Mouse (Mus musculus) liver, adult (tissue): ENCODE data around the gene Zfp369.

ENCODE experiments used
- GATA4 ChIP-seq: IDR thresholded peaks from 2 replicates; pipeline ENCODE4 v1.6.1; 2014; ENCODE audit warnings: mild to moderate bottlenecking, low read length; ENCODE audit not compliant: insufficient replicate concordance

Gene Zfp369

DNA sequence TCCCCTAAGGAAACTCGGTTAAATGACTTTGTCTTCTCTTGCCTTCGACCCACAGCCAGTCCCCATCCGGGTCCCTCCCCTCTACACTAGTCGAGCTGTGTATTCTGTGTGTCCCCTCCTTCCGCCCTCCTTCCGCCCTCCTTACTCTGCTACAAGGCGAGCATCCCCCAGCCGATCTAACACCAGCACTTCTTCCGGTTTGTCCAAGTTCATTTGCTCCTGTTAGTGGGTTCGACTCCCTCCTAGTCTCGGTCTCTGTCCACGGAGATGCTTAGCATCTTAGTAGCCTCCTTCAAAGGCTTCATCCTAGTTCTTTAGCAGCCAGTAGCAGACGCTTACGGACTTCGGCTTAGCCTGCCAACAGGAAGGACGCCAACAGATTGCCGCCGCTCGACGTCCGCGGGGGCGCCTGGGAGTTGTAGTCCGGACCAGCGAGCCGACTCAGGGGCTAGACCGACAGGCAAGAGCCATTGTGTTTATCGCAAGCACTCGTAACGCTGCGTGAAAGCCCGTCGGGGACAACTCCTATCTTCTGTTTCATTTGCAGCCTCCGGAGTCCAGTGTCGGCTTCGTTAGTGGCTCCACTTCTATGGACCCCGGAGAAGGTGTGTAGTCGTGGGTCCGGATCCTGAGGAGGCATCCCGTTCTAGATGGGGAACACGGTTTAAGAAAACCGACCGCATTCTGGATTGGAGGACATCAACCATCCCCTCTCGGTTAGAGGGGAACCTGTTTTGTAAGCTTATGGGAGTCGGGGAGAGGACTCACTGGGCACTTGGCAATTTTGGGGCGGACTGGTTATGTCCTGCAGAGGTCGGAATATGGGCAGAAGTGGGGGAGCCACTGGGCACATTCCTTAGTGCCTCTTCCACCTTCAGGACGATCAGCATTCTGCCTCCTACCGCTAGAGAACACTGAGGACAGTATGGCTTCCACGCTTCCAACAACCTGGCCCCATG, at the start of gene Zfp369:
Gene Zfp369 (plus strand): TSS at position 432 of the 959 bp plus-strand sequence.
- TF ChIP-seq GATA4: peak; percentile 88; the same call in 1 of the 2 replicates

- TF ChIP-seq GATA4: no peak
Observed at GRCm38 (mm10) chr13:65237211-65237610, 41.4 kb upstream of the Zfp369 start.

DNA sequence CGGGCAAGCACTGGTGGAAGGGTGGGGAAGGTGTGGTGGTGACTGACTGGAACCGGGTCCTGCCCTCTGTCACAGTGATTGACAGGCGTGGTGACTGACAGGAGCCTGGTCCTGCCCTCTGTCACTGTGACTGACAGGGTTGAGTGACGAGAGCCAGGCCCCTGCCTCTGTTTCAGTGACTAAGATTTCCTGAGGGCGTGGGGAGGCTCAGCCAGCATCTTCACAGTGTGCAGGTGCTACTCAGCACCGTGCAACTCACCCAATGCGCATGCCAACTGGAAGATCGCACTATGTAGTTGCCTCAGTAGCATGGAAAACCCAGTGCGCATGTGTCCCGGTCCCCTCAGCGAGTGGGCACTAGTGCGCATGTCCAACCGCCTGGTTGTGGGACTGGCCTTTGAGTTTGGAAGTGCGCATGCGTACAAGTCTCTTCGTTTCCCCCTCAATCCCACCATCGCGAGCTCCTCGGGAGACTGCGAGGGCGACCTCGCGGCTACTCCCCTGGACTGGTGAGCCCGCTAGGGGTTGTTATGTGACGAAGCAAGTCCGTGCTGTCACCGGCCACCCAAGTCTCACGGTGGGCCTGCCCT, 38.0 kb upstream of the Zfp369 start:
- no peak for TF ChIP-seq GATA4

DNA sequence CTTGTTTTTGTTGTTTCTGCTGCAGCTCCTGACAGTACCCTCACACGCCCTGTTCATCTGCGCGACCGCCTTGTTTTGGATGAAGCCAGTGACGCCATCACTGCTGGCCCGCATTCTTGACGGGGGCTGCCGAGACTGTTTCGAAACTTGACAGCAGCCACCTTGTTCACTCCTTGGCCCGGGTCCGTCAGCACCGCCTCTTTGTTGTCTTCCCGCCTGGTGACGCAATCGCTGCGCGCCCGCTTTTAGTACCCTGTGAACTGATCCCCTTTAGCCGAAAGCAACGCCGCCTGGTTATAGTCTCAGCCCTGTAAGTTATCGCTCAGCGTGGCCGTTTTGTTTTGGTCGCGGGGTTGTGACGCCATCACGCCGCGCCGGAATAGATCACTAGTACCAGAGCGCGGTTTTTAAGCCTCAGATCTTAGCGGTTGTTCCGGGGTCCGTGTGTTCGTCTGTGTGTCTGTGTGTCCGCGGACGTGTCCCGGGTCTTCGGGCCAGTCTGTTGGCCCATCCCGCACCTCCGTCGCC, 37.5 kb upstream of the Zfp369 start:
- peak; percentile 81 for TF ChIP-seq GATA4

- no peak for TF ChIP-seq GATA4
Observed at GRCm38 (mm10) chr13:65241627-65242318, 36.8 kb upstream of the Zfp369 start.

DNA sequence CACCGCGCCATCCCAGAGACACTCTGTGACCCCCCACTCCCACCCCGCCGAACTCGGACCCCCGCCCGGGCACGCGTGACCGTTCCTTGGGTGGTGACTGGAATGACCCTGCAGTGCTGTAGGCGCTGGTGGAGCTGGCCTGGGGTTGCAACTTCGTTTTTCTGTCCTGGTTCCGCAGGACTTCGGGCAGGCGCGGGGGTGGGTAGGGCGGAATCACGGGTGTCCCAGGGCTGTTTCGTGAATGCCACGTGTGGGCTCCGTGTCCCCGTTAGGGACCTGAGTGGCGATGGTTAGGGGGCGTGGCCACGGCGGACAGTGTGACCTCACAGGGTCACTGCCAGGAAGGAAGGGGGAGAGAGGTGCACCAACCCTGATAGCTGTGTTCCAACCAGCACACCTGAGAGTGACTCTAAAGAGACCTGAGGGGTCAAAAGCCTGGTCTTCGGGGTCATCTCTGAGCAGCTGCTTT, 36.3 kb upstream of the Zfp369 start:
- no peak for TF ChIP-seq GATA4

DNA sequence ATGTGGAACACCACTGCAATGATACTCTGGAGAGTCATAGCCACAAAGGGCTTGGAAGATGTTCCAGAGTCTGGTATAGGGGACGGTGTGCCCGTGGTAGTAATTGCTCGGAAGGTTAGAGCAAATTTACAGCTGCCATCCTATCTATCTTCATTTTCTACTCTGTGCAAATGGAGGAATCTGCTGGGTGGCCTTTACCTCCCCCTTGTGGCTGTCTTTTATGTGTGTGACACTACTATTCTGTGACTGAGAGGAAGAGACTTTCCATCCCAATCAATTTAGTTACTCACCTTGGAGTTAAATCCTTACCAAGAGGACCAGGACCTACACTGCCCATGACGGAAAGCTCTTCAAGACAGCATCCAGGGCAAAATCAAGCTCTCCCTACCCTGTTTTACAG, 35.3 kb upstream of the Zfp369 start:
- no peak for TF ChIP-seq GATA4

GRCm38 (mm10) chr13:65258175-65258954, 20.2 kb upstream of the Zfp369 start:
- no peak for TF ChIP-seq GATA4

GRCm38 (mm10) chr13:65259239-65259638, 19.4 kb upstream of the Zfp369 start, which contains the start of gene Gm10775:
Gm10775 (plus strand) TSS chr13:65259539.
- no peak for TF ChIP-seq GATA4

GRCm38 (mm10) chr13:65262086-65262485, 16.5 kb upstream of the Zfp369 start:
- no peak for TF ChIP-seq GATA4

DNA sequence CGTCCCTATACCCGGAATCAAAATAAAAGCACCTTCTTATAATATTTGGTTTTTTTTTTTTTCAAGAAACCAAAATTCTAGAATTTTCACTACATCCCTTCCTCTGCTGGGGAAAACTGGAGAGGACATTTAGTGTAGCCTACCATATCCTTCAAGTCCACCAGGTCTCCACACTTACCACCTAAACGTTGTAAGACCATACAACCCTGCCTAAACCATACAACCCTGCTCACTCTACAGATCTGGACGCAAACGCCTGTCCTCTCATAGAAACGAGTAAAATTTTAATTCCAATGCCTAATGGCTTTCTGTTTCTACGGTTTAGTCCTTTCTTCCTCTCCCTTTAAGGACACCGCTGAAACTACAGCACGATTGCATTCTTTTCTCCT, 626 bp upstream of the Zfp369 start:
- no peak for TF ChIP-seq GATA4

GRCm38 (mm10) chr13:65286771-65287170, 8.2 kb downstream of the Zfp369 start:
- TF ChIP-seq GATA4: no peak

DNA sequence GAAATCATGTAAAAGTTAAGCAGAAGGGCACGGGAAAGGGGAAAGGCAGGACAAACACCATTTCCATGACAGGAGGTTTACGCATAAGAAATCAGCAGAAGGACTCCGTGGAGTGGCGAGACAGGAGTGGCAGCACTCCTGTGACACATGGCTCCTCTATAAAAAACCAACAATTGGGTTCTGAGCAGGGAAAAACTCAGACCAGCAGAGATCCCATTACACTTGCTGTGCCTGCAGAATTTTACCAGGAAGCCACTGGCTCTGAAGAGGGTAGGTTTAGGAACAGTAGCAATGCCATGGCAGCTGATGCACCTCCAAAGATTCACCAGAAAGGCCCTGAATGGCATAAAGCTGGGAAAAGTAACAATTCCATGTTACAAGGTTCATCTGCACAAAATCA, 17.7 kb downstream of the Zfp369 start:
- TF ChIP-seq GATA4: no peak

- no peak for TF ChIP-seq GATA4
Observed at GRCm38 (mm10) chr13:65311311-65311755, 32.7 kb downstream of the Zfp369 start.
